Comparison of ENCODE assay signal across 8 mouse cellular contexts in genomic region chr5:114594741-114595241, GRCm38 (mm10). TPM values are rescaled to one million over a fixed set of nuclear protein-coding genes. Genes with fewer than 3 reads are reported as not detected.
A peak's percentile ranks its signal among the peaks of the same experiment; 100 is the strongest.
DNase-seq lines count a peak whose midpoint lies in the region; ATAC-seq lines count a peak whose summit lies in the region.

No protein-coding gene starts in this region.

- 0 out of 2 replicates have a peak overlapping the region, but pooled peaks have one; percentile 20 for H3K27ac ChIP-seq in embryonic facial prominence, embryonic 11.5 days (replicated peaks; ENCODE audit: low read depth, low read length)
- peak overlapping the region; percentile 78 for H3K27ac ChIP-seq in intestine, embryonic 15.5 days
- H3K27ac ChIP-seq in liver, embryonic 16.5 days (ENCODE audit: low read length) = peak overlapping the region; percentile 70
- peak overlapping the region; percentile 91 for H3K27ac ChIP-seq in stomach, embryonic 14.5 days (ENCODE audit: low read length)

- H3K4me3 ChIP-seq in embryonic facial prominence, embryonic 11.5 days (ENCODE audit: low read depth, low read length) = no peak overlapping the region
- H3K4me3 ChIP-seq in intestine, embryonic 15.5 days (replicated peaks) = no peak overlapping the region
- no peak overlapping the region for H3K4me3 ChIP-seq in liver, embryonic 16.5 days (ENCODE audit: low read depth, low read length)
- H3K4me3 ChIP-seq in stomach, embryonic 14.5 days (ENCODE audit: low read depth, low read length) = no peak overlapping the region

- no peaks in the 10 kb centered on the region for H3K27me3 ChIP-seq in embryonic facial prominence, embryonic 11.5 days (ENCODE audit: control insufficient read depth, insufficient read depth, low read length)
- no peaks in the 10 kb centered on the region for H3K27me3 ChIP-seq in intestine, embryonic 15.5 days (replicated peaks)
- H3K27me3 ChIP-seq in liver, embryonic 16.5 days (ENCODE audit: control insufficient read depth, insufficient read depth, low read depth, low read length) = no peaks in the 10 kb centered on the region
- no peaks in the 10 kb centered on the region for H3K27me3 ChIP-seq in stomach, embryonic 14.5 days (ENCODE audit: control insufficient read depth, insufficient read depth, low read length)

- H3K9ac ChIP-seq in embryonic facial prominence, embryonic 11.5 days (replicated peaks; ENCODE audit: low read length) = no peak overlapping the region
- no peak overlapping the region for H3K9ac ChIP-seq in intestine, embryonic 15.5 days
- no peak overlapping the region for H3K9ac ChIP-seq in liver, embryonic 16.5 days (ENCODE audit: low read depth, low read length)
- no peak overlapping the region for H3K9ac ChIP-seq in stomach, embryonic 14.5 days (replicated peaks; ENCODE audit: low read depth, low read length)

- ATAC-seq in embryonic facial prominence, embryonic 11.5 days (replicated peaks; ENCODE audit: insufficient number of reproducible peaks, low FRiP score, low TSS enrichment, low read depth) = no peak
- peak; percentile 22; the same call in 1 of the 2 replicates for ATAC-seq in intestine, embryonic 15.5 days
- peak; percentile 22; the same call in 1 of the 2 replicates for ATAC-seq in liver, embryonic 16.5 days (ENCODE audit: low read depth)
- ATAC-seq in stomach, embryonic 14.5 days (ENCODE audit: insufficient number of reproducible peaks, insufficient read depth, low FRiP score, low read depth) = peak; percentile 56; the same call in 1 of the 2 replicates

- H3K4me2 ChIP-seq in embryonic facial prominence, embryonic 11.5 days (ENCODE audit: low read depth, low read length) = no peak overlapping the region; the same call in 1 of the 2 replicates
- peak overlapping the region; percentile 32 for H3K4me2 ChIP-seq in intestine, embryonic 15.5 days (replicated peaks)
- H3K4me2 ChIP-seq in liver, embryonic 16.5 days (ENCODE audit: low read depth, low read length) = peak overlapping the region; percentile 36
- H3K4me2 ChIP-seq in stomach, embryonic 14.5 days (replicated peaks; ENCODE audit: low read depth, low read length) = peak overlapping the region; percentile 25; the same call in 1 of the 2 replicates

- no peaks in the 10 kb centered on the region for H3K9me3 ChIP-seq in embryonic facial prominence, embryonic 11.5 days (replicated peaks; ENCODE audit: control insufficient read depth, low read length)
- H3K9me3 ChIP-seq in intestine, embryonic 15.5 days = no peaks in the 10 kb centered on the region
- no peaks in the 10 kb centered on the region for H3K9me3 ChIP-seq in liver, embryonic 16.5 days (replicated peaks; ENCODE audit: control insufficient read depth, low read length)
- H3K9me3 ChIP-seq in stomach, embryonic 14.5 days (ENCODE audit: control insufficient read depth, low read depth, low read length) = no peaks in the 10 kb centered on the region

- H3K36me3 ChIP-seq in embryonic facial prominence, embryonic 11.5 days (replicated peaks; ENCODE audit: control insufficient read depth, insufficient read depth, low read depth, low read length) = no peaks in the 10 kb centered on the region
- H3K36me3 ChIP-seq in intestine, embryonic 15.5 days = no peaks in the 10 kb centered on the region
- H3K36me3 ChIP-seq in liver, embryonic 16.5 days (ENCODE audit: control insufficient read depth, insufficient read depth) = no peaks in the 10 kb centered on the region
- H3K36me3 ChIP-seq in stomach, embryonic 14.5 days (ENCODE audit: control insufficient read depth, insufficient read depth, low read length) = no peaks in the 10 kb centered on the region

- DNase-seq in B cell, adult 2 months = peak; percentile 51 to 55
- no peak for DNase-seq in embryonic facial prominence, embryonic 11.5 days (ENCODE audit: low spot score)
- no peak for DNase-seq in cerebellum, adult 11-12 months
- DNase-seq in adrenal gland, postnatal 4 days (ENCODE audit: low spot score in 2 of 2) = no peak
- DNase-seq in layer of hippocampus, adult 9-10 months (ENCODE audit: low spot score) = no peak

- WGBS in embryonic facial prominence, embryonic 11.5 days = 47% methylated on average over 15 of the region's 15 CpGs
- WGBS in intestine, embryonic 15.5 days = 26% methylated on average over 15 of the region's 15 CpGs
- WGBS in liver, embryonic 16.5 days (ENCODE audit: insufficient replicate concordance) = 10% methylated on average over 15 of the region's 15 CpGs
- 20% methylated on average over 15 of the region's 15 CpGs for WGBS in stomach, embryonic 14.5 days

- peaks cover 24% of the 10 kb centered on the region for H3K4me1 ChIP-seq in embryonic facial prominence, embryonic 11.5 days (ENCODE audit: control insufficient read depth, insufficient read depth, low read length)
- peaks cover 75% of the 10 kb centered on the region for H3K4me1 ChIP-seq in intestine, embryonic 15.5 days (replicated peaks)
- peaks cover 49% of the 10 kb centered on the region for H3K4me1 ChIP-seq in liver, embryonic 16.5 days (ENCODE audit: control insufficient read depth, low read depth, low read length)
- peaks cover 57% of the 10 kb centered on the region for H3K4me1 ChIP-seq in stomach, embryonic 14.5 days (ENCODE audit: control insufficient read depth, insufficient read depth, low read length)

RNA-seq across cellular contexts. Expression of gene Fam222a, which starts 27.0 kb away (rescaled TPM):
- polyA plus RNA-seq in embryonic facial prominence, embryonic 11.5 days (2014; fragmentation: Nextera tagmentation; extraction: Ambion mirVana) = 2.5 and 2.7 TPM in 2 replicates
- polyA plus RNA-seq in intestine, embryonic 15.5 days (2015; fragmentation: Nextera tagmentation; extraction: Ambion mirVana) = 5.1 and 6.2 TPM in 2 replicates
- polyA plus RNA-seq in liver, embryonic 16.5 days (2015; fragmentation: Nextera tagmentation; extraction: Ambion mirVana) = 0.46 and 0.67 TPM in 2 replicates
- polyA plus RNA-seq in stomach, embryonic 14.5 days (2014; fragmentation: Nextera tagmentation; extraction: Ambion mirVana) = 2.8 and 2.9 TPM in 2 replicates
- total RNA-seq in adrenal gland, postnatal 4 days (2021) = 10 to 100 TPM; 33.7 to 33.9 TPM

Comparison
In these comparisons a context has a peak if more than half of its experiments do, and no peak if none do; other contexts are left out.
1. DNase-seq: peak in B cell, adult 2 months (2 of 2); none in embryonic facial prominence, embryonic 11.5 days (single experiment), cerebellum, adult 11-12 months (single experiment), adrenal gland, postnatal 4 days (0 of 2) and layer of hippocampus, adult 9-10 months (single experiment).
2. H3K27ac ChIP-seq: peak in every context shown above with its lines; median percentile 91 in stomach, embryonic 14.5 days; 78 in intestine, embryonic 15.5 days; 70 in liver, embryonic 16.5 days; 20 in embryonic facial prominence, embryonic 11.5 days.